Mouse (Mus musculus) heart, adult 2 months (tissue): ENCODE data around the gene Pbx1. TPM values are rescaled to one million over a fixed set of nuclear protein-coding genes. Genes with fewer than 3 reads are reported as not detected.

Source experiments
- DNase-seq, 2 experiments: peaks; one replicate each; pipeline ENCODE4 v3.0.0; 2021
- H3K27ac ChIP-seq: fragments of 200-600 bp; 2 replicates; pipeline ENCODE4 v1.8.1; 2022
- H3K27me3 ChIP-seq: fragments of 200-500 bp; 2 replicates; pipeline ENCODE4 v1.6.1; 2012; ENCODE audit warnings: mild to moderate bottlenecking, low read length, inconsistent platforms, mixed read lengths; ENCODE audit not compliant: control insufficient read depth, insufficient read depth
- H3K36me3 ChIP-seq: fragments of 200-500 bp; 2 replicates; pipeline ENCODE4 v1.6.1; 2012; ENCODE audit warnings: low read length, inconsistent platforms; ENCODE audit not compliant: control insufficient read depth, insufficient read depth
- H3K4me1 ChIP-seq: fragments of 200-500 bp; 2 replicates; pipeline ENCODE4 v1.6.1; 2011; ENCODE audit warnings: low read length; ENCODE audit not compliant: control insufficient read depth, insufficient read depth
- H3K4me3 ChIP-seq: fragments of 200-600 bp; 2 replicates; pipeline ENCODE4 v1.8.1; 2022
- H3K79me2 ChIP-seq: fragments of 200-500 bp; replicated peaks from 2 replicates; pipeline ENCODE4 v1.6.1; 2012; ENCODE audit warnings: mild to moderate bottlenecking, inconsistent platforms, low read length, moderate library complexity, mixed read lengths; ENCODE audit not compliant: control insufficient read depth, insufficient read depth
- H3K9ac ChIP-seq: fragments of 200-500 bp; 2 replicates; pipeline ENCODE4 v1.6.1; 2012; ENCODE audit warnings: low read depth, mild to moderate bottlenecking, control low read depth, inconsistent platforms, low read length, mixed read lengths
- CTCF ChIP-seq: fragments of 200-600 bp; IDR thresholded peaks from 2 replicates; pipeline ENCODE4 v1.8.1; 2022; ENCODE audit warnings: antibody characterized with exemption, mild to moderate bottlenecking, moderate library complexity
- EP300 ChIP-seq: fragments of 200-500 bp; IDR thresholded peaks from 2 replicates; pipeline ENCODE4 v1.6.1; 2011; ENCODE audit warnings: low read depth, low read length, control low read depth; ENCODE audit not compliant: insufficient read depth
- POLR2A ChIP-seq: fragments of 200-500 bp; IDR thresholded peaks from 2 replicates; pipeline ENCODE4 v1.6.1; 2011; ENCODE audit warnings: mild to moderate bottlenecking, low read depth, low read length, control low read depth; ENCODE audit not compliant: insufficient read depth
- WGBS: fragments of 180-500 bp; shearing (Covaris S2); methylation state at CpG from one replicate; pipeline ENCODE4 v1.1.7; 2018; 5-methylcytosine and 5-hydroxymethylcytosine counted together
- intact Hi-C: fragments of 180-260 bp; cut with DNase I; formaldehyde crosslinking; loops from one replicate; pipeline ENCODE4 v1.15.1; 2025
- polyA plus RNA-seq: library from polyadenylated mRNA; depleted of rRNA; stranded (reverse); fragments of >200 nt; gene quantifications from 2 replicates; pipeline ENCODE4 v1.2.3, GENCODE M21; 2012
- total RNA-seq, 2 experiments: library from RNA; stranded (reverse); gene quantifications; 2 replicates each; pipeline ENCODE4 v1.2.3; 2021

The Pbx1 gene
- total and polyA plus RNA-seq, 3 experiments = 33.1 to 54.7 (median 52.8) TPM

DNA sequence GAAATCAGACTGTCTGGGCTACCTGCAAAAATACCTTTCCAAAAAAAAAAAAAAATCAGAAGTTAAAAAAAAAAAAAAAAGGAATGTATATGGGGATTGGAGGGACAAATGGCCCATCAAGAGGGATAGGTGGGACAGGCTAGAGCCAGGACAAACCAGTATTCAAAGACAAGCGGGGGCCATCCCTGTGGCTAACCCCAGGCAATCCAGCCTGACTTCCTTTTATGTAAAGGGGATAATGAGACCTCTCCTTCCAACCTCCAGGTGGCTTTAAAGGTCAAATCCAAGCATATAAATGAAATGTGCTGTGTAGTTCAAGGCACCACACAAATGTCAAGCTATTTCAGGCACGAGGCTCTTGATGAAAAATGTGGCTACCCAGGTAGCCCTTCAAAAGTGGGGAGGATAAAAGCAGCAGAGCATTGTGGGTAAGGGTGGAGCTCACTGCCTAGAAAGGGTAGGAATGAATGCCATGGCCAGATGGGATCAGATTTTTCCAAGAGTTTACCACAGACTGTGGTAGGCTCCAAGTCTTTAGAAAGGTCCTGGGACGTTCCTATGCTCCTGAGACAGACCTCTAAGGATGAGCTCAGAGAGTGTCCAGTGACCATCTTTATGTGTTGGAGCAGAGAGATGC, 36.4 kb downstream of the Pbx1 start:
- WGBS = 76% methylated on average over 3 of the region's 3 CpGs
- no peak overlapping the region for H3K9ac ChIP-seq
- peak overlapping the region; percentile 2; the same call in 1 of the 2 replicates for H3K27ac ChIP-seq
- H3K79me2 ChIP-seq = no peaks in the 10 kb centered on the region
- H3K27me3 ChIP-seq = no peaks in the 10 kb centered on the region
- TF ChIP-seq EP300 = no peak
- no peak for TF ChIP-seq CTCF
- TF ChIP-seq POLR2A = no peak
- no peak overlapping the region for H3K4me3 ChIP-seq
- intact Hi-C loops = loop anchor here (2.0 kb wide), 1 partner anchor 29 kb away; no protein-coding TSS in a partner anchor
- DNase-seq = no peak
- H3K36me3 ChIP-seq = peaks cover 21% of the 10 kb centered on the region
- peaks cover 18% of the 10 kb centered on the region for H3K4me1 ChIP-seq

DNA sequence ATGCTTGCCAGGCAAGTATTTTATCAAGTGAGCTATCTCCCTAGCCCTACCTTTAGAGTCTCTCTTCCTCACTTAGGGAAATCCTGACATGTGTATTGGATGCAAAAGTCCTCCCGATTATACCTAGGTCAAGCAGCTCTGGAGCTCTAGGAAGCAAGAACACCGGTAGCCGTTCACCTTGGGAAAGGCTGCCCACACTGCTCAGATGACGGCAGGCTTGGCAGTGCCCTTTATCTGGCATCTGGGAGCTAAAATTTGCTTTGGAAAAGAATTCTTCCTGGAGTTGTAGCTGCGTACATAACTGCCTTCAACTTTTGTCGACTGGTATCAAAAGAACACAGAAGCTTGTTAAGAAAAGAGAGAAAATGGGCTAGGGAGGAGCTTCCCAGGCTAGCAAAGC, 37.5 kb downstream of the Pbx1 start:
- Histone ChIP-seq H3K27ac (peak overlapping the region; percentile 72), H3K36me3 (peaks cover 21% of the 10 kb centered on the region), H3K27me3 (no peaks in the 10 kb centered on the region), H3K4me3 (no peak overlapping the region), H3K4me1 (peaks cover 21% of the 10 kb centered on the region), H3K79me2 (no peaks in the 10 kb centered on the region), H3K9ac (0 out of 2 replicates have a peak overlapping the region, but pooled peaks have one; percentile 35)
- intact Hi-C loops = no loop called here
- peak in 1 of 2 experiments; percentile 49 for DNase-seq
- WGBS = 55% methylated on average over 6 of the region's 6 CpGs
- TF ChIP-seq EP300 (no peak), CTCF (no peak), POLR2A (no peak)

DNA sequence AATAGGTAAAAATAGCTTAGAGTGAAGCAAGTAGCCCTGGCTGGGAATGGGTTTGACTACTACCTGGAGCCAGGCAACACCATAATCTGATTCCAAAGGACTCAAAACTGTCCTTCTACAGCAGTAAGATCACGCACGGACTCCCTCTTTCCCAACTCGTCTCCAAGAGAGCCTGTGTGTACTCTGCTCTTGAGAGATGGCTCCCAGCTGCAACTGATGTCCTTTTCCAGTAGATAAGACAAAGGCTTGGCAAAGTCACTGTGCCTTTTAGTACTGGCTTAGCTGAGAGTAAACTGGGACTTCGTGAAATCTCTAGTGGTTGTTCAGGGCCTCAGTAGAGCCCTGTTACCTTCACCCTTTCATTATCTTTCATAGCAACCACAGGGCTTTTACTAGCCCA, 38.6 kb downstream of the Pbx1 start:
- Histone ChIP-seq H3K9ac (no peak overlapping the region), H3K79me2 (peaks cover 4% of the 10 kb centered on the region), H3K36me3 (peaks cover 21% of the 10 kb centered on the region), H3K4me3 (no peak overlapping the region), H3K27me3 (no peaks in the 10 kb centered on the region), H3K4me1 (peaks cover 21% of the 10 kb centered on the region), H3K27ac (peak overlapping the region; percentile 72)
- DNase-seq = peak; percentile 40 to 60
- 53% methylated on average over 4 of the region's 4 CpGs for WGBS
- TF ChIP-seq EP300 (no peak), CTCF (no peak), POLR2A (no peak)
- intact Hi-C loops = loop anchor here (2.0 kb wide), 1 partner anchor 37 kb away; no protein-coding TSS in a partner anchor

DNA sequence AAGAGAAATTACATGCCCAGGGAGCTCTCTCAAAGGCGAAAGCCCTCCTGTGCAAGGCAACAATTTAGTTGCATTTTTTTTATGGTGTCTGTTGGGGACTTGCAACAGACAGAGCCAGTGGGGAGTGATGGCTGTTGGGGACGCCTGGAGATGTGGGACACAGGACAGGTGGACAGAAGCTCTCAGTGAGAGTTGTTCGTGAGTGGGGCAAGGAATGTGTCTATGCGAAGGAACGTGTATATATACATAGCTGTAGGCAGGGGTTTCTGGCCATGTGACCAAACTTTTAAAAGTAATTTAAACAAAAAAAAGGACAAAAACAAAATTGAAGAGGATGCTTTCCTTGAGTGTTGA, 39.6 kb downstream of the Pbx1 start:
- no peak for DNase-seq
- Histone ChIP-seq H3K4me1 (peaks cover 21% of the 10 kb centered on the region), H3K27me3 (no peaks in the 10 kb centered on the region), H3K79me2 (peaks cover 4% of the 10 kb centered on the region), H3K36me3 (peaks cover 21% of the 10 kb centered on the region), H3K9ac (peak overlapping the region; percentile 10), H3K27ac (peak overlapping the region; percentile 72), H3K4me3 (no peak overlapping the region; the same call in 1 of the 2 replicates)
- 70% methylated on average over 5 of the region's 5 CpGs for WGBS
- intact Hi-C loops = loop anchor here (2.0 kb wide), 1 partner anchor 38 kb away; no protein-coding TSS in a partner anchor
- TF ChIP-seq POLR2A (no peak), EP300 (no peak), CTCF (no peak)

DNA sequence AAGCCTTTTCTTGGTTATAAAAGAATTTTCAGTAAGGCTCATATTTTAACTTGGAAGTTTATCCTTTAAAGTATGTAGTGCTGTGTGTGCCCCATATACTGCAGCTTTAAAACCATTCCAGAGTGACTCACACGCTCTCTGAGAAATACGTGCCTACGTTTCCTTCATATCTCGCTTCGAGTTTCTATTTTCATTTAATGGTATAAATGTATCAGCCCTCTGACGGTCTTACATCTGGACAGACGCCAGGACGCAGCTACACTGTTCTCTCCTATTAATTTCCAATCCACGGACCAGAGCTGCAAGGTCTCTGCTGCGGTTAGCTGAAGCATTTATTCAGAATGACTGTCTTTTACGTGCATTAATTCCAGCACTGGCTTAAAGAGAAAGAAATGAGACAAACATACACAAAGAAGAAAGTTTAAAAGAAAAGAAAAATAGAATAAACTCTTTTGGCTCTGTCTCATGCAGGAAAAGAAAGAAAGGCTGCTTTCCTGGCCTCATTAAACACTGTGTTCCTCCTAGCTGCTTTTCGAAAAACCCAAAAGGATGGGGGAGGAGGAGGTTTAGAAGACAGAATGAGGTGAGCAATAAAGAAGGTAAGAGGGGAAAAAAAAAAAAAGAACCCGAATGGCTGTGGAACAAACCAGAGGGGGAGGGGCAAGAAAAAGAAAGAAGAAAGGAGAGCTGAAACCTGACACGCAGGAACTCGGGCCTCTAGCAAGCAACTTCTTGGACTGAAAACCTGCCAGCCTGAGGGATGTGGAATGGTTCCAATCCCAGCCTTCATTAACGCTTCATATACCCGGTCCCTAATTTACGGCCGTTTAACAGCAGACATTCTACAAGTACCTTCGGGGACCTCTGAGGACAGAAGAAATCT, 40.2 kb downstream of the Pbx1 start:
- peak overlapping the region; percentile 32 for H3K4me3 ChIP-seq
- intact Hi-C loops = loop anchor here (2.0 kb wide), 1 partner anchor 39 kb away; no protein-coding TSS in a partner anchor
- peaks cover 22% of the 10 kb centered on the region for H3K4me1 ChIP-seq
- no peak for TF ChIP-seq POLR2A
- TF ChIP-seq CTCF = no peak
- no peak for TF ChIP-seq EP300
- peaks cover 21% of the 10 kb centered on the region for H3K36me3 ChIP-seq
- H3K9ac ChIP-seq = peak overlapping the region; percentile 52
- peak in 1 of 2 experiments; percentile 39 for DNase-seq
- WGBS = 21% methylated on average over 20 of the region's 20 CpGs
- no peaks in the 10 kb centered on the region for H3K27me3 ChIP-seq
- H3K27ac ChIP-seq = peak overlapping the region; percentile 72
- peaks cover 5% of the 10 kb centered on the region for H3K79me2 ChIP-seq
